Mouse (Mus musculus) lung, embryonic 14.5 days (tissue): ENCODE results near the gene Slc23a4. TPM values are rescaled to one million over a fixed set of nuclear protein-coding genes. Genes with fewer than 3 reads are reported as not detected.
A peak's percentile ranks its signal among the peaks of the same experiment; 100 is the strongest.

ENCODE experiments used
- ATAC-seq: fragments of 200-750 bp; cut with Nextera tagmentation; 2 replicates; pipeline ENCODE4 v1.8.0; 2017; ENCODE audit warnings: mild to moderate bottlenecking, moderate TSS enrichment, moderate library complexity; ENCODE audit not compliant: insufficient read depth
- DNase-seq: peaks from one replicate; pipeline ENCODE4 v3.0.0-alpha.2; 2015
- H3K27ac ChIP-seq: fragments of 300-500 bp; sonication (generic); 2 replicates; pipeline ENCODE4 v1.5.1; 2014; ENCODE audit warnings: low read depth, mild to moderate bottlenecking, moderate library complexity
- H3K27me3 ChIP-seq: fragments of 300-500 bp; sonication (generic); 2 replicates; pipeline ENCODE4 v1.6.1; 2014; ENCODE audit warnings: low read length, control low read depth; ENCODE audit not compliant: insufficient read depth
- H3K36me3 ChIP-seq: fragments of 300-500 bp; sonication (generic); 2 replicates; pipeline ENCODE4 v1.6.1; 2014; ENCODE audit warnings: control low read depth; ENCODE audit not compliant: insufficient read depth
- H3K4me1 ChIP-seq: fragments of 300-500 bp; sonication (generic); 2 replicates; pipeline ENCODE4 v1.6.1; 2014; ENCODE audit warnings: antibody characterized with exemption, control low read depth; ENCODE audit not compliant: insufficient read depth
- H3K4me2 ChIP-seq: fragments of 300-500 bp; sonication (generic); 2 replicates; pipeline ENCODE4 v1.6.1; 2014; ENCODE audit warnings: mild to moderate bottlenecking
- H3K4me3 ChIP-seq: fragments of 300-500 bp; sonication (generic); 2 replicates; pipeline ENCODE4 v1.5.1; 2014; ENCODE audit warnings: low read depth, low read length
- H3K9ac ChIP-seq: fragments of 300-500 bp; sonication (generic); 2 replicates; pipeline ENCODE4 v1.6.1; 2014
- H3K9me3 ChIP-seq: fragments of 300-500 bp; sonication (generic); 2 replicates; pipeline ENCODE4 v1.6.1; 2016; ENCODE audit warnings: low read depth, low read length, control low read depth
- CTCF ChIP-seq: IDR thresholded peaks from 2 replicates; pipeline ENCODE4 v1.5.1; 2016; ENCODE audit warnings: antibody characterized with exemption, low read depth
- WGBS: fragments of 180-500 bp; shearing (Covaris S2); extraction: QIAGEN DNeasy Blood & Tissue Kit; methylation state at CpG from one replicate; pipeline ENCODE4 v1.1.7; 2014; 5-methylcytosine and 5-hydroxymethylcytosine counted together
- polyA plus RNA-seq: library from polyadenylated mRNA; unstranded; fragments of >200 nt; fragmentation: Nextera tagmentation; extraction: Ambion mirVana; gene quantifications from 2 replicates; pipeline ENCODE4 v1.2.1, GENCODE M21; 2014

The Slc23a4 gene
- polyA plus RNA-seq, 1 experiment from 2014 or later: 0.62 TPM

DNA sequence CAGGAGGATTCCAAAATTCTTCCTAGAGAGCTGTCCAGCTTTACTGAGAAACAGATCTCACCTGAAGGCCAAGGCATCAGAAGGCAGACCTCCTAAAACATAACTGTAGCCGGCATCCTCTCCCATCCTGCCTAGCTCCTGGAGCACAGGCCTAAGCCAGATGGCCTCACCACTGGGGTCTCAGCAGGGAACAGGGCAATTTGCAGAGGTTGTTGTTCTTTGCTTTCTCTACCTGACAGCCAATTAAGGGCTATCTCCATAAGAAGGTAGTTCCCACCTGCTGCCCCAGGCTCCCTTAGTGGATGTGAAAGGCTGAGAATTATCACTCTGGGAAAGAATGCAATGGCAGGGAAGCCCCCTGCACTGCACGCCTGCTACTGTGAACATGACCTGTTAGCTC is 87.2 kb downstream of the Slc23a4 start:
- WGBS: 64% methylated on average over 2 of the region's 2 CpGs
- H3K27ac ChIP-seq: no peak overlapping the region
- ATAC-seq: no peak
- DNase-seq: no peak
- no peak overlapping the region for H3K4me3 ChIP-seq
- H3K36me3 ChIP-seq: peaks cover 73% of the 10 kb centered on the region
- no peak for TF ChIP-seq CTCF
- H3K4me2 ChIP-seq: no peak overlapping the region
- H3K4me1 ChIP-seq: 0 out of 2 replicates have a peak, but pooled peaks cover 5% of the 10 kb centered on the region
- no peaks in the 10 kb centered on the region for H3K9me3 ChIP-seq
- H3K27me3 ChIP-seq: no peaks in the 10 kb centered on the region
- no peak overlapping the region for H3K9ac ChIP-seq

DNA sequence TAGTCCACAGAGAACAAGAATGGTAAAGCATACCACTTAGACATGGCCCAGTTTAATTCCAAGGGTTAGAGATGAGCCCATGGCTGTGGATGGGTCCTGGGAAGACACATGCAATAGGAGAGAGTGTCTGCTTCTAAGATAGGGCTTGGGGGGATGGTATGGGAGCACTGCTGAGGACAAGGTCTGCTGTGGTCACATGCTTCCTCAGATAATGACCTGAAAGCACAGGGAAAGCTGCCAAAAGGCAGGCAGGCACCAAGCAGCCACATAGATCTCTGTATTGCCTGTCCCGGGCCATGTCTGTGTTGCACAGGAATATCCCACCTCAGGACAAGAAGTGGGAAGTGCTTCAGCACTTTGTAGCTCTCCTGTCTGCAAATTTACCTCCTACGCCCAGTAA is 89.1 kb downstream of the Slc23a4 start:
- ATAC-seq: no peak
- Histone ChIP-seq H3K9ac (no peak overlapping the region), H3K27ac (no peak overlapping the region), H3K4me1 (0 out of 2 replicates have a peak, but pooled peaks cover under 1% of the 10 kb centered on the region), H3K4me2 (no peak overlapping the region), H3K4me3 (no peak overlapping the region), H3K36me3 (peaks cover 73% of the 10 kb centered on the region), H3K9me3 (no peaks in the 10 kb centered on the region), H3K27me3 (no peaks in the 10 kb centered on the region)
- WGBS: 81% methylated on average over 2 of the region's 2 CpGs
- no peak for DNase-seq
- TF ChIP-seq CTCF: no peak

DNA sequence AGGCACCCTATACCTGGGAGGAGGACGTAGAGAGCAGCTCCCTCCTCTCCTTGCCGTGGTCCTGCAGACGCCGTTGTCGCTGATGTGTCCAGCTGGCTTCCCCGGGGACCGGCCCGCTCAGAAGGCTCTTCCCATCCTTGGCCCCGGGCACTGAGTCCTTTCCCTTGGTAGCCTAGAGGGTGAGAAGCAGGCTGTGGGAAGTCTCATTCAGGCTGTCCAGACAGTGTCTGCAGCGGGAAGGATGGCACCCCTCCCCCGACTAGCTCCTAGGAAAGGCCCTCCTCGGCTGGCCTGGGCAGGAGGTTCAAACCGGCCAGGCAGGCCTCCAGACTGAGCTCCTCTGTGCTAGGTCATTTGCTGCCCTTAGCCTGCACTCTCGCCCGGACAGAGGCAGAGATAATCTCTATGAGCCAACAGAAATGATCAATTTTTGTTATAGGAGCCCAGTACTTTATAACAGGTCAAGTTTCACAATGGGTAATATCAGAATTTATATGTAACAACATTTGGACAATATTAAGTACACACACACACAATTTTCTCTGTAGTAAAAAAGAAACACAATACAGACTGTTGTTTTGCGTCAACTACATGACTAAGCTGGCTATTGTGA is 91.9 kb downstream of the Slc23a4 start:
- DNase-seq: no peak
- TF ChIP-seq CTCF: no peak
- Histone ChIP-seq H3K27me3 (no peaks in the 10 kb centered on the region), H3K4me2 (no peak overlapping the region), H3K27ac (no peak overlapping the region), H3K4me1 (no peaks in the 10 kb centered on the region), H3K9ac (peak overlapping the region; percentile 9; the same call in 1 of the 2 replicates), H3K36me3 (peaks cover 92% of the 10 kb centered on the region), H3K9me3 (no peaks in the 10 kb centered on the region), H3K4me3 (no peak overlapping the region)
- 52% methylated on average over 16 of the region's 16 CpGs for WGBS
- ATAC-seq: no peak

DNA sequence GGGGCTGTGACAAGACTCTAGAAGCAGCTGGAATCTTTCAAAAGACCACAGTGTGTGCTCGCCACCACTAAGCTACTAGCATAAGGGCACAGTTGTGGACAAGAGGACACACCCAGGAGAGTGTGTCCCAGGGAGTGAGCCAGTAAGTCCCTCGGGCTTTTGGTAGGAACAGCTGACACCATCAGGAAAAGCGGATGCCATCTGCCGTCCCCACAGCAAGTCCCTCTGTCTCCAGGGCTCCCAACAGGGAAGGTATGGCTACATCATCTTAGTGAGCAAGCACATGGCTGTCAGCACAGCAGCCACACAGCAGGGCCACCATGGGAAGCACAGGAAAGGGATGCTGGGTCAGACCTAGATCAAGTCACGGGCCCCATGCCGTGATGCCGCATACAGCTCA is 92.6 kb downstream of the Slc23a4 start:
- H3K4me3 ChIP-seq: no peak overlapping the region
- TF ChIP-seq CTCF: no peak
- H3K9me3 ChIP-seq: no peaks in the 10 kb centered on the region
- H3K9ac ChIP-seq: no peak overlapping the region
- no peak for DNase-seq
- no peaks in the 10 kb centered on the region for H3K4me1 ChIP-seq
- WGBS: 83% methylated on average over 7 of the region's 7 CpGs
- H3K27ac ChIP-seq: no peak overlapping the region
- ATAC-seq: no peak
- H3K4me2 ChIP-seq: no peak overlapping the region
- peaks cover 92% of the 10 kb centered on the region for H3K36me3 ChIP-seq
- H3K27me3 ChIP-seq: no peaks in the 10 kb centered on the region

Other genes starting within 250 kb of the Slc23a4 start
- 11.3 and 11.6 TPM in 2 replicates for gene Agbl3, start 208.0 kb downstream of the Slc23a4 start, polyA plus RNA-seq
- 2.7 TPM in 2 replicates for gene Tmem140, start 125.3 kb downstream of the Slc23a4 start, polyA plus RNA-seq
- gene Cyren, start 110.3 kb downstream of the Slc23a4 start, polyA plus RNA-seq: 15.0 and 17.6 TPM in 2 replicates
- gene Wdr91, start 77.5 kb downstream of the Slc23a4 start, polyA plus RNA-seq: 14.7 and 16.2 TPM in 2 replicates
- not detected in 2 replicates for gene Stra8, start 68.2 kb downstream of the Slc23a4 start, polyA plus RNA-seq
- 31.8 and 31.9 TPM in 2 replicates for gene Cnot4, start 145.3 kb upstream of the Slc23a4 start, polyA plus RNA-seq
- 58.3 and 65.3 TPM in 2 replicates for gene Nup205, start 189.0 kb upstream of the Slc23a4 start, polyA plus RNA-seq